Mouse (Mus musculus) right cerebral cortex, adult 18-20 months (tissue): ENCODE results near the gene Hecw2.

ENCODE experiments used
- DNase-seq: peaks from one replicate; pipeline ENCODE4 v3.0.0; 2022; ENCODE audit warnings: mixed read lengths

The Hecw2 gene

GRCm38 (mm10) chr1:54194954-54195305 is at the start of gene Hecw2:
TSS of gene Hecw2 (minus strand) at chr1:54195168.
- DNase-seq, result peak; percentile 45

- DNase-seq, result no peak
These were observed 47.8 kb upstream of the Hecw2 start for GRCm38 (mm10) chr1:54242722-54243121.

GRCm38 (mm10) chr1:54220273-54220672 is 25.3 kb upstream of the Hecw2 start:
- no peak for DNase-seq

- peak; percentile 70 for DNase-seq
These were observed 600 bp downstream of the Hecw2 start for GRCm38 (mm10) chr1:54194183-54194953.

GRCm38 (mm10) chr1:54193191-54193770 is 1.7 kb downstream of the Hecw2 start:
- DNase-seq, result no peak

GRCm38 (mm10) chr1:54187579-54187978 is 7.4 kb downstream of the Hecw2 start:
- no peak for DNase-seq

- no peak for DNase-seq
These were observed 8.6 kb downstream of the Hecw2 start for GRCm38 (mm10) chr1:54186347-54186746.

GRCm38 (mm10) chr1:54180663-54181062 is 14.3 kb downstream of the Hecw2 start:
- DNase-seq, result no peak

- no peak for DNase-seq
These were observed 15.8 kb downstream of the Hecw2 start for GRCm38 (mm10) chr1:54179179-54179578.

GRCm38 (mm10) chr1:54176592-54176991 is 18.4 kb downstream of the Hecw2 start:
- DNase-seq, result no peak

- DNase-seq, result no peak
These were observed 27.0 kb downstream of the Hecw2 start for GRCm38 (mm10) chr1:54168014-54168413.

- peak; percentile 27 for DNase-seq
These were observed 35.4 kb downstream of the Hecw2 start for GRCm38 (mm10) chr1:54159531-54159930.

GRCm38 (mm10) chr1:54153216-54153786 is 41.7 kb downstream of the Hecw2 start:
- no peak for DNase-seq

GRCm38 (mm10) chr1:54145106-54145505 is 49.9 kb downstream of the Hecw2 start:
- DNase-seq, result peak; percentile 42

- DNase-seq, result peak; percentile 50
These were observed 61.0 kb downstream of the Hecw2 start for GRCm38 (mm10) chr1:54133802-54134436.

- peak; percentile 25 for DNase-seq
These were observed 66.1 kb downstream of the Hecw2 start for GRCm38 (mm10) chr1:54128714-54129431.

GRCm38 (mm10) chr1:54126991-54127742 is 67.8 kb downstream of the Hecw2 start:
- DNase-seq, result no peak

- no peak for DNase-seq
These were observed 72.4 kb downstream of the Hecw2 start for GRCm38 (mm10) chr1:54122551-54122950.

GRCm38 (mm10) chr1:54121071-54121730 is 73.8 kb downstream of the Hecw2 start:
- DNase-seq, result no peak

GRCm38 (mm10) chr1:54119638-54120320 is 75.2 kb downstream of the Hecw2 start:
- DNase-seq, result no peak

- peak; percentile 83 for DNase-seq
These were observed 76.5 kb downstream of the Hecw2 start for GRCm38 (mm10) chr1:54118342-54118973.
